Mouse (Mus musculus): Measurements from ENCODE around the gene Hs6st3. TPM values are rescaled to one million over a fixed set of nuclear protein-coding genes. Genes with fewer than 3 reads are reported as not detected.
"Not testable (repeated sequence)": the region's sequence is repeated elsewhere in the genome, so short reads cannot be mapped to it uniquely, and the experiment has no call there.

Hs6st3 gene
- polyA plus RNA-seq, 1 experiment from 2014 or later = 0.11 TPM

- TF ChIP-seq EP300 (optimal IDR thresholded peaks at IDR 0.05) (no peak), CTCF (IDR thresholded peaks at IDR 0.05; ENCODE audit: low read depth) (no peak)
- no peak for ATAC-seq (ENCODE audit: low FRiP score, low TSS enrichment)
- H3K27me3 ChIP-seq (ENCODE audit: control insufficient read depth, insufficient read depth, low read length) = no peaks in the 10 kb centered on the region
- no peaks in the 10 kb centered on the region for H3K36me3 ChIP-seq (ENCODE audit: control insufficient read depth, insufficient read depth, low read length)
- no peak overlapping the region for H3K9ac ChIP-seq (ENCODE audit: low read length)
- H3K27ac ChIP-seq (replicated peaks) = no peak overlapping the region
- 23% methylated on average over 10 of the region's 10 CpGs for WGBS
- H3K4me2 ChIP-seq (replicated peaks; ENCODE audit: low read depth) = no peak overlapping the region
- no peaks in the 10 kb centered on the region for H3K9me3 ChIP-seq (ENCODE audit: control insufficient read depth, low read length)
- no peaks in the 10 kb centered on the region for H3K4me1 ChIP-seq (replicated peaks; ENCODE audit: control insufficient read depth, insufficient read depth)
- no peak overlapping the region for H3K4me3 ChIP-seq (ENCODE audit: low read depth, low read length)
- no peak for DNase-seq (ENCODE audit: low spot score)
These were observed 443.9 kb downstream of the Hs6st3 start for GRCm38 (mm10) chr14:119582039-119582508.

- Histone ChIP-seq H3K4me3 (ENCODE audit: low read depth, low read length) (no peak overlapping the region), H3K4me2 (replicated peaks; ENCODE audit: low read depth) (no peak overlapping the region), H3K9me3 (ENCODE audit: control insufficient read depth, low read length) (no peaks in the 10 kb centered on the region), H3K4me1 (replicated peaks; ENCODE audit: control insufficient read depth, insufficient read depth) (no peaks in the 10 kb centered on the region), H3K27ac (replicated peaks) (no peak overlapping the region), H3K9ac (ENCODE audit: low read length) (no peak overlapping the region), H3K27me3 (ENCODE audit: control insufficient read depth, insufficient read depth, low read length) (no peaks in the 10 kb centered on the region), H3K36me3 (ENCODE audit: control insufficient read depth, insufficient read depth, low read length) (no peaks in the 10 kb centered on the region)
- ATAC-seq (ENCODE audit: low FRiP score, low TSS enrichment) (no peak), DNase-seq (ENCODE audit: low spot score) (no peak)
- TF ChIP-seq EP300 (optimal IDR thresholded peaks at IDR 0.05) = no peak
- no peak for TF ChIP-seq CTCF (IDR thresholded peaks at IDR 0.05; ENCODE audit: low read depth)
- WGBS = 51% methylated on average over 4 of the region's 4 CpGs
These were observed 446.9 kb downstream of the Hs6st3 start for GRCm38 (mm10) chr14:119585069-119585468.

DNA sequence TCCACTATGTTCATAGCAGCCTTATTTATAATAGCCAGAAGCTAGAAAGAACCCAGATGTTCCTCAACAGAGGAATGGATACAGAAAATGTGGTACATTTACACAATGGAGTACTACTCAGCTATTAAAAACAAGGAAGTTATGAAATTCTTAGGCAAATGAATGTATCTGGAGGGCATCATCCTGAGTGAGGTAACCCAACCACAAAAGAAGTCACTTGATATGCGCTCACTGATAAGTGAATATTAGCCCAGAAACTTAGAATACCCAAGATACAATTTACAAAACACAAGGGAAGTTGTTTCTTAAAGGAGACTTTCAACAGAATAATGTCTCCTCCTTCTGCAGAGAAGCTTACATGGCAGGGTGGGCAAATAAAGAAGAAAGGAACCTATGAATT is 449.2 kb downstream of the Hs6st3 start:
- 89% methylated on average over 1 of the region's 1 CpGs for WGBS

DNA sequence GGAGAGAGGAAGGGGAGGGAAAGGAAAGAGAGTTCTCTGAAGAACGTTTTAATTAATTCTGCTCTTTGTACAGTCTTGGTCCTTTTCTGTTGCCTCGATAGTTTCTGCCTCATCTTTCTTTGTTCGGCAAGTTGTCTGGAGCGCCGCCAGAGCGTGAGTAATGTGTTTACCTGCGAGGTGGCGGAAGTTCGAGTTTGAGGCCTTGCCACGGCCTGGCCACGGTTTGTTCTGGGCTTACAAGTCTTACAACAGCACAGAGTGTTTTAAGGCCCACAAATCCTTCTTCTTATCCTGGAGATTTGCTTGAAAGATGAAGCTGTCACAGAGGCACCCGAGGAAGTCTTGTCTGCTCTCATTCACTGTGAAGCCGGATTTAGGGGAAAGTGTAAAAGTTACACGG is 466.2 kb downstream of the Hs6st3 start:
- Histone ChIP-seq H3K9me3 (ENCODE audit: control insufficient read depth, low read length) (no peaks in the 10 kb centered on the region), H3K4me3 (ENCODE audit: low read depth, low read length) (no peak overlapping the region), H3K9ac (ENCODE audit: low read length) (0 out of 2 replicates have a peak overlapping the region, but pooled peaks have one; percentile 5), H3K4me2 (replicated peaks; ENCODE audit: low read depth) (no peak overlapping the region), H3K4me1 (replicated peaks; ENCODE audit: control insufficient read depth, insufficient read depth) (no peaks in the 10 kb centered on the region), H3K27ac (replicated peaks) (no peak overlapping the region), H3K36me3 (ENCODE audit: control insufficient read depth, insufficient read depth, low read length) (no peaks in the 10 kb centered on the region), H3K27me3 (ENCODE audit: control insufficient read depth, insufficient read depth, low read length) (no peaks in the 10 kb centered on the region)
- WGBS = 20% methylated on average over 14 of the region's 14 CpGs
- TF ChIP-seq CTCF (IDR thresholded peaks at IDR 0.05; ENCODE audit: low read depth) = no peak
- no peak for TF ChIP-seq EP300 (optimal IDR thresholded peaks at IDR 0.05)
- ATAC-seq (ENCODE audit: low FRiP score, low TSS enrichment) (no peak), DNase-seq (ENCODE audit: low spot score) (peak; percentile 66)

More for the DNA sequence above, 449.2 kb downstream of the Hs6st3 start:
- H3K36me3 ChIP-seq (ENCODE audit: control insufficient read depth, insufficient read depth, low read length); H3K9ac ChIP-seq (ENCODE audit: low read length); DNase-seq (ENCODE audit: low spot score); ATAC-seq (ENCODE audit: low FRiP score, low TSS enrichment); H3K4me2 ChIP-seq (replicated peaks; ENCODE audit: low read depth); H3K4me3 ChIP-seq (ENCODE audit: low read depth, low read length); H3K4me1 ChIP-seq (replicated peaks; ENCODE audit: control insufficient read depth, insufficient read depth); H3K27me3 ChIP-seq (ENCODE audit: control insufficient read depth, insufficient read depth, low read length); H3K9me3 ChIP-seq (ENCODE audit: control insufficient read depth, low read length); H3K27ac ChIP-seq (replicated peaks): not testable (repeated sequence)

DNA sequence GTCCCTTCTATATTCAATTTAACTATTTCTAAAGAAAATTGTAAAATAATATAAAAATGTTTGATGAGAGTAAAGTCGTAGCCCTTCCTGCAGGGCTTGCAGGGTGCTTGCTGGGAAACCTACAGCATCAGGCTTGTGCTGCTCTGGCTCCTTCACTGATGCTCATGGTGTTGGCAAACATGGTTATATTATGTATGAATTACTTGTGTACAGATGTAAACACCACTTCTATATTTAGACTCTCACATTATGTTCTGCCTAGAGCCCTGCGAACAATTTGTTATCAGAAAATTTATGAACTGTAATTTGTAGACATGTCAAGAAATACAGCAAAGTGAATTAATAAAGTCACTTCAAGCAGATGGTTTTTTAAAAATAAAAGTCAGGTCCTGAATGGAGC is 474.7 kb downstream of the Hs6st3 start:
- H3K4me3 ChIP-seq (ENCODE audit: low read depth, low read length) = no peak overlapping the region
- ATAC-seq (ENCODE audit: low FRiP score, low TSS enrichment) (no peak), DNase-seq (ENCODE audit: low spot score) (no peak)
- H3K27ac ChIP-seq (replicated peaks) = no peak overlapping the region
- no peaks in the 10 kb centered on the region for H3K9me3 ChIP-seq (ENCODE audit: control insufficient read depth, low read length)
- TF ChIP-seq EP300 (optimal IDR thresholded peaks at IDR 0.05) = no peak
- H3K4me2 ChIP-seq (replicated peaks; ENCODE audit: low read depth) = no peak overlapping the region
- H3K27me3 ChIP-seq (ENCODE audit: control insufficient read depth, insufficient read depth, low read length) = no peaks in the 10 kb centered on the region
- H3K4me1 ChIP-seq (replicated peaks; ENCODE audit: control insufficient read depth, insufficient read depth) = no peaks in the 10 kb centered on the region
- 75% methylated on average over 2 of the region's 2 CpGs for WGBS
- no peak overlapping the region for H3K9ac ChIP-seq (ENCODE audit: low read length)
- H3K36me3 ChIP-seq (ENCODE audit: control insufficient read depth, insufficient read depth, low read length) = no peaks in the 10 kb centered on the region

DNA sequence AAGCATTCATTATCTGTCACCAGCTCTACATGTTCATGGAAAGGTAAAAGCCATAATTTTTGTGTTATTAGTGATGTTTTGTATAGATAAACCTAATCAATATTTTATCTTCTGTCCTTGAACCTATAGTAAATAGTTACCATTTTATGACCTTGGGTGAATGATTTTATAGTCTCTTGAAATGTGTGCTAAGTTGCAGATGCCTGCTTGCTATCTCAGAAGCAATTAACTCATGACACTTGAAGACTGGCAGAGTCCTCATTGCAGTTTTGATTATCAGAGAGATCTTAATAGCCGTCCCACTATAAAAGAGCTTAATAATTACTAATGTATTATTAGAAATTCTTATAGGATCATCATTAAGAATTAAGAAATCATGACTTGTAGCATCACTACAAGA is 491.0 kb downstream of the Hs6st3 start:
- no peak overlapping the region for H3K4me3 ChIP-seq (ENCODE audit: low read depth, low read length)
- no peaks in the 10 kb centered on the region for H3K36me3 ChIP-seq (ENCODE audit: control insufficient read depth, insufficient read depth, low read length)
- no peaks in the 10 kb centered on the region for H3K9me3 ChIP-seq (ENCODE audit: control insufficient read depth, low read length)
- TF ChIP-seq CTCF (IDR thresholded peaks at IDR 0.05; ENCODE audit: low read depth) (no peak), EP300 (optimal IDR thresholded peaks at IDR 0.05) (no peak)
- no peaks in the 10 kb centered on the region for H3K4me1 ChIP-seq (replicated peaks; ENCODE audit: control insufficient read depth, insufficient read depth)
- no peak overlapping the region for H3K9ac ChIP-seq (ENCODE audit: low read length)
- ATAC-seq (ENCODE audit: low FRiP score, low TSS enrichment) (no peak), DNase-seq (ENCODE audit: low spot score) (no peak)
- no peaks in the 10 kb centered on the region for H3K27me3 ChIP-seq (ENCODE audit: control insufficient read depth, insufficient read depth, low read length)
- H3K4me2 ChIP-seq (replicated peaks; ENCODE audit: low read depth) = no peak overlapping the region
- 64% methylated on average over 1 of the region's 1 CpGs for WGBS
- H3K27ac ChIP-seq (replicated peaks) = no peak overlapping the region
